Mouse (Mus musculus) heart, postnatal 25 days (tissue): ENCODE data around the gene Lpcat4. TPM values are rescaled to one million over a fixed set of nuclear protein-coding genes. Genes with fewer than 3 reads are reported as not detected.

Experiments used
- DNase-seq: peaks from one replicate; pipeline ENCODE4 v3.0.0; 2022; ENCODE audit warnings: low spot score
- intact Hi-C: fragments of 180-260 bp; cut with DNase I; formaldehyde crosslinking; loops from one replicate; pipeline ENCODE4 v1.15.1; 2025
- total RNA-seq, 2 experiments: library from RNA; stranded (reverse); gene quantifications; 2 replicates each; pipeline ENCODE4 v1.2.3; 2021

Gene Lpcat4
- total RNA-seq, result 1 to 10 TPM; 2.6 to 3.3 TPM

GRCm38 (mm10) chr2:112239212-112239934 lies at the start of gene Lpcat4:
Lpcat4 (plus strand) TSS chr2:112239468.
- intact Hi-C loops, result loop anchor here (1.0 kb wide), 1 partner anchor 22 kb away; the partner anchor contains the start of gene Nop10

GRCm38 (mm10) chr2:112196859-112197258 lies 42.4 kb upstream of the Lpcat4 start:
- intact Hi-C loops, result loop anchor here (2.0 kb wide), 2 partner anchors 20 to 284 kb away; partner anchors contain the start of gene Chrm5
- no peak for DNase-seq

More at GRCm38 (mm10) chr2:112239212-112239934, at the start of gene Lpcat4:
- DNase-seq, result peak; percentile 78

GRCm38 (mm10) chr2:112203056-112203455 lies 36.2 kb upstream of the Lpcat4 start:
- no peak for DNase-seq
- intact Hi-C loops, result no loop called here

- intact Hi-C loops, result no loop called here
- peak; percentile 64 for DNase-seq
Measured at GRCm38 (mm10) chr2:112210142-112210541, 29.1 kb upstream of the Lpcat4 start.

- intact Hi-C loops, result no loop called here
- DNase-seq, result no peak
Measured at GRCm38 (mm10) chr2:112210699-112211098, 28.6 kb upstream of the Lpcat4 start.

GRCm38 (mm10) chr2:112215977-112216376 lies 23.3 kb upstream of the Lpcat4 start:
- intact Hi-C loops, result loop anchor here (2.0 kb wide), 1 partner anchor 19 kb away; no protein-coding TSS in a partner anchor
- DNase-seq, result no peak

GRCm38 (mm10) chr2:112217614-112218013 lies 21.7 kb upstream of the Lpcat4 start:
- no peak for DNase-seq
- intact Hi-C loops, result loop anchor here (2.0 kb wide), 1 partner anchor 21 kb away; no protein-coding TSS in a partner anchor

- DNase-seq, result no peak
- intact Hi-C loops, result no loop called here
Measured at GRCm38 (mm10) chr2:112220880-112221279, 18.4 kb upstream of the Lpcat4 start.

GRCm38 (mm10) chr2:112222607-112223006 lies 16.7 kb upstream of the Lpcat4 start:
- intact Hi-C loops, result no loop called here
- DNase-seq, result no peak

GRCm38 (mm10) chr2:112224356-112224755 lies 14.9 kb upstream of the Lpcat4 start:
- DNase-seq, result no peak
- intact Hi-C loops, result no loop called here

GRCm38 (mm10) chr2:112232623-112233022 lies 6.6 kb upstream of the Lpcat4 start:
- intact Hi-C loops, result no loop called here
- no peak for DNase-seq

GRCm38 (mm10) chr2:112236620-112237019 lies 2.6 kb upstream of the Lpcat4 start:
- intact Hi-C loops, result no loop called here
- no peak for DNase-seq

GRCm38 (mm10) chr2:112238006-112238405 lies 1.3 kb upstream of the Lpcat4 start:
- no peak for DNase-seq
- intact Hi-C loops, result no loop called here

GRCm38 (mm10) chr2:112239935-112240721 lies 860 bp downstream of the Lpcat4 start:
- intact Hi-C loops, result loop anchor here (1.0 to 10.0 kb wide), 3 partner anchors 21 to 247 kb away; partner anchors contain the start of gene Nop10
- DNase-seq, result no peak

GRCm38 (mm10) chr2:112241787-112242186 lies 2.5 kb downstream of the Lpcat4 start:
- intact Hi-C loops, result loop anchor here (5.0 to 10.0 kb wide), 2 partner anchors 103 to 246 kb away; no protein-coding TSS in a partner anchor

GRCm38 (mm10) chr2:112245307-112245706 lies 6.0 kb downstream of the Lpcat4 start:
- DNase-seq, result no peak
- intact Hi-C loops, result loop anchor here (10.0 kb wide), 1 partner anchor 99 kb away; no protein-coding TSS in a partner anchor

More at GRCm38 (mm10) chr2:112241787-112242186, 2.5 kb downstream of the Lpcat4 start:
- DNase-seq, result no peak

GRCm38 (mm10) chr2:112246193-112246592 lies 6.9 kb downstream of the Lpcat4 start:
- intact Hi-C loops, result loop anchor here (10.0 kb wide), 1 partner anchor 99 kb away; no protein-coding TSS in a partner anchor
- DNase-seq, result no peak

- no peak for DNase-seq
- intact Hi-C loops, result loop anchor here (10.0 kb wide), 1 partner anchor 97 kb away; no protein-coding TSS in a partner anchor
Measured at GRCm38 (mm10) chr2:112247323-112247722, 8.1 kb downstream of the Lpcat4 start.

- no peak for DNase-seq
- intact Hi-C loops, result loop anchor here (10.0 kb wide), 1 partner anchor 95 kb away; no protein-coding TSS in a partner anchor
Measured at GRCm38 (mm10) chr2:112249780-112250453, 10.6 kb downstream of the Lpcat4 start.
